Mouse (Mus musculus) olfactory bulb, adult 2 months (tissue): ENCODE data around the gene Tbl2.

Experiments
- CTCF ChIP-seq: fragments of 200-500 bp; IDR thresholded peaks from 2 replicates; pipeline ENCODE4 v1.5.1; 2012; ENCODE audit warnings: low read depth, mild to moderate bottlenecking, low read length, moderate library complexity; ENCODE audit not compliant: insufficient read depth
- POLR2A ChIP-seq: fragments of 200-500 bp; IDR thresholded peaks from 2 replicates; pipeline ENCODE4 v1.6.1; 2012; ENCODE audit warnings: mild to moderate bottlenecking, low read depth, low read length, moderate library complexity; ENCODE audit not compliant: insufficient read depth

DNA sequence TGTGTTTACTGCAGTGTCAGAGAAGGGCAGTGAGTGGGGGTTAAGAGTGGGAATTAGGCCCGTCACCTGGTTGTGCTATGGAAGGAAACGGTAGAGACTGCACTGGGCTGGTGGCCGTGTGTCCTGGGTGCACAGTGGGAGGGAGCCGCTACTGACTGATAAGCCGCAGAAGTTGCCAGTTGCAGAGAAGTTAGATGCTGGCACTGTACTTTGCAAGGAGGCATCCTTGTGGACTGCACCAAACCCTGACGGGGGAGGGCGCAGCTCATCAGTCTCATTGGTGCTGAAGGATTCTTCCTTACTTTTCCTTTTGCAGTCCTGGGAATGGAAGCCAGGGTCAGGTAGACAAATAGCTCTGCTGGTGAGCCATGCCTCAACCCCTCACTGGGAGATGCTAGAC is 12.2 kb downstream of the Tbl2 start:
- TF ChIP-seq CTCF (no peak), POLR2A (no peak)
